Mouse (Mus musculus): ENCODE measurements around the gene Resp18. TPM values are rescaled to one million over a fixed set of nuclear protein-coding genes. Genes with fewer than 3 reads are reported as not detected.

The Resp18 gene
- polyA plus RNA-seq, 1 experiment from 2014 or later = not detected

GRCm38 (mm10) chr1:75293331-75293701 is 15.1 kb upstream of the Resp18 start:
- no peak overlapping the region for H3K4me3 ChIP-seq
- peak overlapping the region; percentile 22; the same call in 1 of the 2 replicates for H3K27ac ChIP-seq
- no peaks in the 10 kb centered on the region for H3K27me3 ChIP-seq
- no peak for ATAC-seq (ENCODE audit: low FRiP score, low read depth)
- no peaks in the 10 kb centered on the region for H3K9me3 ChIP-seq
- no peaks in the 10 kb centered on the region for H3K36me3 ChIP-seq
- H3K4me1 ChIP-seq = peaks cover 17% of the 10 kb centered on the region
- H3K4me2 ChIP-seq (replicated peaks) = no peak overlapping the region
- 85% methylated on average over 5 of the region's 5 CpGs for WGBS
- no peak overlapping the region for H3K9ac ChIP-seq

GRCm38 (mm10) chr1:75292476-75293330 is 14.5 kb upstream of the Resp18 start:
- peak overlapping the region; percentile 65; the same call in 1 of the 2 replicates for H3K27ac ChIP-seq
- no peak overlapping the region for H3K4me3 ChIP-seq
- 0 out of 2 replicates have a peak, but pooled peaks have one; percentile 32 for ATAC-seq (ENCODE audit: low FRiP score, low read depth)
- no peak overlapping the region for H3K9ac ChIP-seq
- 44% methylated on average over 12 of the region's 12 CpGs for WGBS
- no peak overlapping the region for H3K4me2 ChIP-seq (replicated peaks)
- no peaks in the 10 kb centered on the region for H3K36me3 ChIP-seq
- H3K27me3 ChIP-seq = peaks cover 4% of the 10 kb centered on the region; the same call in 1 of the 2 replicates
- H3K9me3 ChIP-seq = no peaks in the 10 kb centered on the region
- H3K4me1 ChIP-seq = peaks cover 17% of the 10 kb centered on the region

- no peak overlapping the region for H3K4me3 ChIP-seq
- H3K27me3 ChIP-seq = peaks cover 4% of the 10 kb centered on the region; the same call in 1 of the 2 replicates
- no peaks in the 10 kb centered on the region for H3K9me3 ChIP-seq
- H3K36me3 ChIP-seq = no peaks in the 10 kb centered on the region
- no peak for ATAC-seq (ENCODE audit: low FRiP score, low read depth)
- no peak overlapping the region for H3K27ac ChIP-seq
- no peak overlapping the region for H3K9ac ChIP-seq
- 87% methylated on average over 8 of the region's 8 CpGs for WGBS
- H3K4me1 ChIP-seq = peaks cover 17% of the 10 kb centered on the region
- no peak overlapping the region for H3K4me2 ChIP-seq (replicated peaks)
These were observed 13.1 kb upstream of the Resp18 start for GRCm38 (mm10) chr1:75291321-75291720.

GRCm38 (mm10) chr1:75290582-75290981 is 12.4 kb upstream of the Resp18 start:
- Histone ChIP-seq H3K4me2 (replicated peaks) (no peak overlapping the region), H3K9ac (no peak overlapping the region), H3K27ac (no peak overlapping the region), H3K9me3 (no peaks in the 10 kb centered on the region), H3K4me1 (peaks cover 17% of the 10 kb centered on the region), H3K36me3 (no peaks in the 10 kb centered on the region), H3K4me3 (no peak overlapping the region), H3K27me3 (peaks cover 4% of the 10 kb centered on the region; the same call in 1 of the 2 replicates)
- ATAC-seq (ENCODE audit: low FRiP score, low read depth) = no peak

- H3K4me3 ChIP-seq = no peak overlapping the region
- no peaks in the 10 kb centered on the region for H3K36me3 ChIP-seq
- no peaks in the 10 kb centered on the region for H3K9me3 ChIP-seq
- H3K9ac ChIP-seq = no peak overlapping the region
- peaks cover 4% of the 10 kb centered on the region; the same call in 1 of the 2 replicates for H3K27me3 ChIP-seq
- peaks cover 17% of the 10 kb centered on the region for H3K4me1 ChIP-seq
- WGBS = 57% methylated on average over 8 of the region's 8 CpGs
- ATAC-seq (ENCODE audit: low FRiP score, low read depth) = no peak
- H3K4me2 ChIP-seq (replicated peaks) = no peak overlapping the region
- H3K27ac ChIP-seq = no peak overlapping the region
These were observed 11.7 kb upstream of the Resp18 start for GRCm38 (mm10) chr1:75289888-75290431.

- WGBS = 19% methylated on average over 6 of the region's 7 CpGs
These were observed 11.2 kb upstream of the Resp18 start for GRCm38 (mm10) chr1:75289376-75289775.

GRCm38 (mm10) chr1:75284911-75285310 is 6.7 kb upstream of the Resp18 start:
- Histone ChIP-seq H3K27me3 (peaks cover 6% of the 10 kb centered on the region; the same call in 1 of the 2 replicates), H3K27ac (no peak overlapping the region), H3K9ac (no peak overlapping the region), H3K4me3 (no peak overlapping the region), H3K9me3 (peaks cover 5% of the 10 kb centered on the region; the same call in 1 of the 2 replicates), H3K4me1 (no peaks in the 10 kb centered on the region), H3K4me2 (replicated peaks) (no peak overlapping the region), H3K36me3 (no peaks in the 10 kb centered on the region)
- no peak for ATAC-seq (ENCODE audit: low FRiP score, low read depth)
- 83% methylated on average over 7 of the region's 7 CpGs for WGBS

More at GRCm38 (mm10) chr1:75289376-75289775, 11.2 kb upstream of the Resp18 start:
- Histone ChIP-seq H3K9me3 (no peaks in the 10 kb centered on the region), H3K4me1 (peaks cover 17% of the 10 kb centered on the region), H3K27me3 (peaks cover 5% of the 10 kb centered on the region; the same call in 1 of the 2 replicates), H3K4me3 (no peak overlapping the region), H3K9ac (no peak overlapping the region), H3K4me2 (replicated peaks) (no peak overlapping the region), H3K27ac (no peak overlapping the region), H3K36me3 (no peaks in the 10 kb centered on the region)
- ATAC-seq (ENCODE audit: low FRiP score, low read depth) = no peak

- WGBS = 82% methylated on average over 5 of the region's 5 CpGs
- Histone ChIP-seq H3K9me3 (peaks cover 5% of the 10 kb centered on the region; the same call in 1 of the 2 replicates), H3K27me3 (peaks cover 16% of the 10 kb centered on the region), H3K27ac (no peak overlapping the region), H3K4me1 (no peaks in the 10 kb centered on the region), H3K4me3 (no peak overlapping the region), H3K36me3 (no peaks in the 10 kb centered on the region), H3K9ac (no peak overlapping the region), H3K4me2 (replicated peaks) (no peak overlapping the region)
- ATAC-seq (ENCODE audit: low FRiP score, low read depth) = no peak
These were observed 4.8 kb upstream of the Resp18 start for GRCm38 (mm10) chr1:75283017-75283416.

- Histone ChIP-seq H3K4me2 (replicated peaks) (no peak overlapping the region), H3K9ac (no peak overlapping the region), H3K36me3 (no peaks in the 10 kb centered on the region), H3K9me3 (peaks cover 5% of the 10 kb centered on the region; the same call in 1 of the 2 replicates), H3K27ac (no peak overlapping the region), H3K27me3 (peaks cover 30% of the 10 kb centered on the region), H3K4me1 (no peaks in the 10 kb centered on the region), H3K4me3 (no peak overlapping the region)
- WGBS = 5% methylated on average over 23 of the region's 23 CpGs
- ATAC-seq (ENCODE audit: low FRiP score, low read depth) = no peak
These were observed 723 bp downstream of the Resp18 start for GRCm38 (mm10) chr1:75277195-75278188.

- Histone ChIP-seq H3K4me3 (no peak within 1 kb of the TSS), H3K9ac (no peak within 1 kb of the TSS), H3K27ac (no peak within 1 kb of the TSS), H3K27me3 (peaks cover 80% of the 10 kb centered on the region), H3K9me3 (no peaks in the 10 kb centered on the region), H3K36me3 (no peaks in the 10 kb centered on the region), H3K4me2 (replicated peaks) (0 out of 2 replicates have a peak within 1 kb of the TSS, but pooled peaks have one; percentile 14), H3K4me1 (no peaks in the 10 kb centered on the region)
- no peak for ATAC-seq (ENCODE audit: low FRiP score, low read depth)
- 10% methylated on average over 31 of the region's 32 CpGs for WGBS
These were observed 13.9 kb downstream of the Resp18 start, which contains the start of gene Ptprn for GRCm38 (mm10) chr1:75264091-75264880. Ptprn (minus strand) TSS chr1:75264502.
